Mouse (Mus musculus) E14TG2a.4 (cell line): ENCODE data around the gene Inafm1.
A peak's percentile ranks its signal among the peaks of the same experiment; 100 is the strongest.

Source experiments
- H3K27me3 ChIP-seq: 2 replicates; pipeline ENCODE4 v1.6.1; 2014; ENCODE audit warnings: low read length, control low read depth; ENCODE audit not compliant: insufficient read depth
- H3K36me3 ChIP-seq: 2 replicates; pipeline ENCODE4 v1.6.1; 2014; ENCODE audit warnings: low read length, control low read depth; ENCODE audit not compliant: insufficient read depth
- H3K4me1 ChIP-seq: replicated peaks from 2 replicates; pipeline ENCODE4 v1.6.1; 2014; ENCODE audit warnings: low read depth, low read length, control low read depth
- H3K4me3 ChIP-seq: replicated peaks from 2 replicates; pipeline ENCODE4 v1.5.1; 2014; ENCODE audit warnings: mild to moderate bottlenecking, low read length
- H3K9me3 ChIP-seq: 2 replicates; pipeline ENCODE4 v1.6.1; 2014; ENCODE audit warnings: low read length, control low read depth
- CTCF ChIP-seq: conservative IDR thresholded peaks from 2 replicates; pipeline ENCODE4 v1.5.1; 2014; ENCODE audit warnings: low read length
- NANOG ChIP-seq: IDR thresholded peaks from 2 replicates; pipeline ENCODE4 v1.6.1; 2014; ENCODE audit warnings: borderline replicate concordance, low read length, mixed read lengths
- POU5F1 ChIP-seq: IDR thresholded peaks from 2 replicates; pipeline ENCODE4 v1.6.1; 2014; ENCODE audit warnings: low read length, borderline replicate concordance

The Inafm1 gene

GRCm38 (mm10) chr7:16273081-16273765, at the start of gene Inafm1:
TSS of gene Inafm1 (minus strand) at chr7:16273617.
- Histone ChIP-seq H3K4me1 (peaks cover 26% of the 10 kb centered on the region), H3K4me3 (peak within 1 kb of the TSS; percentile 90), H3K9me3 (no peaks in the 10 kb centered on the region), H3K36me3 (peaks cover 33% of the 10 kb centered on the region), H3K27me3 (peaks cover 34% of the 10 kb centered on the region)
- TF ChIP-seq NANOG (no peak), POU5F1 (no peak), CTCF (no peak)

GRCm38 (mm10) chr7:16320479-16320878, 47.1 kb upstream of the Inafm1 start:
- peaks cover 32% of the 10 kb centered on the region for H3K4me1 ChIP-seq
- peaks cover 35% of the 10 kb centered on the region for H3K36me3 ChIP-seq
- no peak for TF ChIP-seq NANOG
- no peak for TF ChIP-seq CTCF
- TF ChIP-seq POU5F1 = no peak
- no peak overlapping the region for H3K4me3 ChIP-seq
- H3K27me3 ChIP-seq = no peaks in the 10 kb centered on the region
- H3K9me3 ChIP-seq = no peaks in the 10 kb centered on the region

- TF ChIP-seq NANOG = no peak
- TF ChIP-seq POU5F1 = no peak
- no peak for TF ChIP-seq CTCF
Observed at GRCm38 (mm10) chr7:16319216-16319615, 45.8 kb upstream of the Inafm1 start.

GRCm38 (mm10) chr7:16317094-16317493, 43.7 kb upstream of the Inafm1 start:
- TF ChIP-seq NANOG = no peak
- no peak for TF ChIP-seq POU5F1
- no peak for TF ChIP-seq CTCF
- Histone ChIP-seq H3K4me3 (peak overlapping the region; percentile 67), H3K36me3 (peaks cover 39% of the 10 kb centered on the region), H3K9me3 (no peaks in the 10 kb centered on the region), H3K27me3 (no peaks in the 10 kb centered on the region), H3K4me1 (peaks cover 45% of the 10 kb centered on the region)

More at GRCm38 (mm10) chr7:16319216-16319615, 45.8 kb upstream of the Inafm1 start:
- Histone ChIP-seq H3K9me3 (no peaks in the 10 kb centered on the region), H3K4me3 (no peak overlapping the region), H3K27me3 (no peaks in the 10 kb centered on the region), H3K4me1 (peaks cover 32% of the 10 kb centered on the region), H3K36me3 (peaks cover 36% of the 10 kb centered on the region)

- H3K9me3 ChIP-seq = no peaks in the 10 kb centered on the region
- peaks cover 15% of the 10 kb centered on the region for H3K27me3 ChIP-seq
Observed at GRCm38 (mm10) chr7:16315222-16315759, 41.9 kb upstream of the Inafm1 start.

GRCm38 (mm10) chr7:16314221-16314775, 40.9 kb upstream of the Inafm1 start:
- Histone ChIP-seq H3K36me3 (peaks cover 39% of the 10 kb centered on the region), H3K4me3 (peak overlapping the region; percentile 100), H3K27me3 (peaks cover 15% of the 10 kb centered on the region), H3K4me1 (peaks cover 57% of the 10 kb centered on the region), H3K9me3 (no peaks in the 10 kb centered on the region)
- no peak for TF ChIP-seq NANOG
- TF ChIP-seq POU5F1 = no peak
- TF ChIP-seq CTCF = no peak

More at GRCm38 (mm10) chr7:16315222-16315759, 41.9 kb upstream of the Inafm1 start:
- Histone ChIP-seq H3K4me3 (no peak overlapping the region), H3K36me3 (peaks cover 39% of the 10 kb centered on the region), H3K4me1 (peaks cover 57% of the 10 kb centered on the region)
- TF ChIP-seq NANOG (no peak), POU5F1 (no peak), CTCF (no peak)

- Histone ChIP-seq H3K9me3 (no peaks in the 10 kb centered on the region), H3K27me3 (peaks cover 15% of the 10 kb centered on the region), H3K4me1 (peaks cover 61% of the 10 kb centered on the region), H3K4me3 (peak overlapping the region; percentile 100), H3K36me3 (peaks cover 39% of the 10 kb centered on the region)
- no peak for TF ChIP-seq NANOG
Observed at GRCm38 (mm10) chr7:16313481-16314220, 40.2 kb upstream of the Inafm1 start.

- Histone ChIP-seq H3K4me3 (peak overlapping the region; percentile 100), H3K4me1 (peaks cover 60% of the 10 kb centered on the region), H3K27me3 (peaks cover 15% of the 10 kb centered on the region), H3K36me3 (peaks cover 35% of the 10 kb centered on the region), H3K9me3 (no peaks in the 10 kb centered on the region)
- TF ChIP-seq CTCF (no peak), POU5F1 (no peak), NANOG (no peak)
Observed at GRCm38 (mm10) chr7:16312672-16313311, 39.4 kb upstream of the Inafm1 start.
